8 mouse cellular contexts compared by ENCODE assay signal in genomic region chr7:118532519-118533177, GRCm38 (mm10). TPM values are rescaled to one million over a fixed set of nuclear protein-coding genes. Genes with fewer than 3 reads are reported as not detected.
DNase-seq lines count a peak whose midpoint lies in the region; ATAC-seq lines count a peak whose summit lies in the region.

No protein-coding gene starts in this region.

- WGBS in hindbrain, embryonic 13.5 days, result under 1% methylated on average over 36 of the region's 36 CpGs

- H3K4me3 ChIP-seq in hindbrain, embryonic 13.5 days, result peak overlapping the region; percentile 61

- peaks cover 23% of the 10 kb centered on the region for H3K36me3 ChIP-seq in hindbrain, embryonic 13.5 days

- H3K4me1 ChIP-seq in hindbrain, embryonic 13.5 days (replicated peaks), result peaks cover 4% of the 10 kb centered on the region

- peak overlapping the region; percentile 79 for H3K9ac ChIP-seq in hindbrain, embryonic 13.5 days

- H3K27ac ChIP-seq in hindbrain, embryonic 13.5 days, result peak overlapping the region; percentile 98

- peak overlapping the region; percentile 68 for H3K4me2 ChIP-seq in hindbrain, embryonic 13.5 days

- ATAC-seq in hindbrain, embryonic 13.5 days (ENCODE audit: low FRiP score), result peak; percentile 96

- DNase-seq in WW6 (ENCODE audit: low read depth, low spot score), result peak; percentile 89
- DNase-seq in cerebellum, postnatal 25 days, result peak; percentile 98
- DNase-seq in frontal cortex, postnatal 14 days (ENCODE audit: low spot score in 2 of 2), result peak; percentile 94 to 96
- DNase-seq in layer of hippocampus, postnatal 14 days (ENCODE audit: low spot score in 2 of 2), result peak; percentile 97 to 98
- peak; percentile 99 for DNase-seq in lung, postnatal 10 days
- peak; percentile 95 for DNase-seq in retina, adult 2 months (ENCODE audit: low read depth, low spot score)
- peak; percentile 96 to 98 for DNase-seq in thymus, postnatal 36 days

- no peaks in the 10 kb centered on the region for H3K27me3 ChIP-seq in hindbrain, embryonic 13.5 days

- H3K9me3 ChIP-seq in hindbrain, embryonic 13.5 days, result no peaks in the 10 kb centered on the region

RNA-seq across cellular contexts. Expression of gene Coq7, which starts 0.5 kb away (rescaled TPM):
- 105 and 106 TPM in 2 replicates for polyA plus RNA-seq in hindbrain, embryonic 13.5 days (2015; fragmentation: Nextera tagmentation; extraction: Ambion mirVana)
- total RNA-seq in layer of hippocampus, postnatal 14 days (2021), result 10 to 100 TPM; 35.2 to 37.0 TPM

RNA-seq across cellular contexts. Expression of gene Itpripl2, which starts 40.9 kb away (rescaled TPM):
- polyA plus RNA-seq in hindbrain, embryonic 13.5 days (2015; fragmentation: Nextera tagmentation; extraction: Ambion mirVana), result 1.1 and 1.2 TPM in 2 replicates
- total RNA-seq in layer of hippocampus, postnatal 14 days (2021), result 1 to 10 TPM; 4.6 TPM

RNA-seq across cellular contexts. Expression of gene Tmc7, which starts 51.9 kb away (rescaled TPM):
- 6.3 TPM in 2 replicates for polyA plus RNA-seq in hindbrain, embryonic 13.5 days (2015; fragmentation: Nextera tagmentation; extraction: Ambion mirVana)
- 10 to 100 TPM; 19.6 to 24.3 TPM for total RNA-seq in layer of hippocampus, postnatal 14 days (2021)

Comparison
In these comparisons a context has a peak if more than half of its experiments do, and no peak if none do; other contexts are left out.
1. Peak in every context shown above with its lines: DNase-seq, ATAC-seq, H3K4me3 ChIP-seq and H3K27ac ChIP-seq.